Mouse (Mus musculus): ENCODE results near the gene Papln.

Gene Papln

DNA sequence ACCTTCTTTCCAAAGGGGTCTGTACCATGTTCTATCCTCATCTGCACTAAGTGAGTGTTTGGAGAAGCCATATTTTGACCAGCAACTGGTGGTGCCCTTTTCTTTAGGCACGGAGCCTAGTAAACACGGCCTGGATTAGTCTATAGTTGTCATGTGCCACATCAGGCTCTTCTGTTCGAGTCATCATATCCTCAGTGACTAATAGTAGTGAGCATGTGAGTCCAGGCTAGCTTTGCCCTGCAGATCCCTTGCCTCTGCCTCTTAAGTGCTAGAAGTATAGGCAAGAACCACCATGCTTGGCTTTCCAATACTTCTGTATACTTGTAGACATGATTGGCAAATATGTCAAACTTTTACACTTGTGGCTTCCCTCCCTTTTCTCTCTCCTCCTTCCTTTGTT, 70.5 kb downstream of the Papln start:
- no peak for DNase-seq (ENCODE audit: low read depth)

GRCm38 (mm10) chr12:83841409-83842190, 78.2 kb downstream of the Papln start:
- DNase-seq (ENCODE audit: low read depth) = no peak
